Mouse (Mus musculus) bone marrow, adult 2 months (tissue): ENCODE measurements at regions not wholly inside any gene's neighbourhood (a gene's known extent, or its start where the extent isn't known, plus 50 kb on each side); places are given as distances from the start of the nearest gene placed in this dataset.

ENCODE experiments used
- CTCF ChIP-seq: fragments of 200-500 bp; IDR thresholded peaks from 2 replicates; pipeline ENCODE4 v1.5.1; 2011; ENCODE audit warnings: low read length, control low read depth; ENCODE audit not compliant: control insufficient read depth, insufficient read depth
- POLR2A ChIP-seq: fragments of 200-500 bp; IDR thresholded peaks from 2 replicates; pipeline ENCODE4 v1.6.1; 2011; ENCODE audit warnings: low read depth, mild to moderate bottlenecking, control low read depth, low read length, borderline replicate concordance; ENCODE audit not compliant: control insufficient read depth

- TF ChIP-seq CTCF (no peak), POLR2A (no peak)
These were observed 418.3 kb downstream of the Gja1 start for GRCm38 (mm10) chr10:56795396-56795795.
